Mouse (Mus musculus): Measurements from ENCODE around the gene Fzd1. TPM values are rescaled to one million over a fixed set of nuclear protein-coding genes. Genes with fewer than 3 reads are reported as not detected.
A peak's percentile ranks its signal among the peaks of the same experiment; 100 is the strongest.

The Fzd1 gene
- polyA plus RNA-seq, 1 experiment, result 55.5 TPM

GRCm38 (mm10) chr5:4776495-4776894 lies 18.7 kb upstream of the Fzd1 start:
- H3K4me1 ChIP-seq (ENCODE audit: control insufficient read depth, insufficient read depth, low read length), result no peaks in the 10 kb centered on the region
- no peak overlapping the region for H3K27ac ChIP-seq (ENCODE audit: insufficient read depth, low read length)
- H3K4me3 ChIP-seq (ENCODE audit: insufficient read depth, low read length), result no peak overlapping the region
- TF ChIP-seq POLR2A (IDR thresholded peaks at IDR 0.05; ENCODE audit: low read depth, low read length) (no peak), CTCF (IDR thresholded peaks at IDR 0.05; ENCODE audit: borderline replicate concordance, insufficient read depth, low read length) (no peak)

GRCm38 (mm10) chr5:4773090-4773772 lies 15.4 kb upstream of the Fzd1 start:
- TF ChIP-seq CTCF (IDR thresholded peaks at IDR 0.05; ENCODE audit: borderline replicate concordance, insufficient read depth, low read length) (no peak), POLR2A (IDR thresholded peaks at IDR 0.05; ENCODE audit: low read depth, low read length) (no peak)

GRCm38 (mm10) chr5:4770609-4771008 lies 12.8 kb upstream of the Fzd1 start:
- no peak overlapping the region for H3K27ac ChIP-seq (ENCODE audit: insufficient read depth, low read length)
- no peaks in the 10 kb centered on the region for H3K4me1 ChIP-seq (ENCODE audit: control insufficient read depth, insufficient read depth, low read length)
- no peak for TF ChIP-seq CTCF (IDR thresholded peaks at IDR 0.05; ENCODE audit: borderline replicate concordance, insufficient read depth, low read length)
- TF ChIP-seq POLR2A (IDR thresholded peaks at IDR 0.05; ENCODE audit: low read depth, low read length), result no peak
- H3K4me3 ChIP-seq (ENCODE audit: insufficient read depth, low read length), result no peak overlapping the region

More at GRCm38 (mm10) chr5:4773090-4773772, 15.4 kb upstream of the Fzd1 start:
- Histone ChIP-seq H3K27ac (ENCODE audit: insufficient read depth, low read length) (no peak overlapping the region), H3K4me3 (ENCODE audit: insufficient read depth, low read length) (no peak overlapping the region), H3K4me1 (ENCODE audit: control insufficient read depth, insufficient read depth, low read length) (no peaks in the 10 kb centered on the region)

- Histone ChIP-seq H3K4me3 (ENCODE audit: insufficient read depth, low read length) (no peak overlapping the region), H3K4me1 (ENCODE audit: control insufficient read depth, insufficient read depth, low read length) (no peaks in the 10 kb centered on the region), H3K27ac (ENCODE audit: insufficient read depth, low read length) (no peak overlapping the region)
- TF ChIP-seq POLR2A (IDR thresholded peaks at IDR 0.05; ENCODE audit: low read depth, low read length) (no peak), CTCF (IDR thresholded peaks at IDR 0.05; ENCODE audit: borderline replicate concordance, insufficient read depth, low read length) (no peak)
Measured at GRCm38 (mm10) chr5:4767896-4768295, 10.1 kb upstream of the Fzd1 start.

GRCm38 (mm10) chr5:4766719-4767118 lies 8.9 kb upstream of the Fzd1 start:
- H3K4me3 ChIP-seq (ENCODE audit: insufficient read depth, low read length), result no peak overlapping the region
- TF ChIP-seq CTCF (IDR thresholded peaks at IDR 0.05; ENCODE audit: borderline replicate concordance, insufficient read depth, low read length), result no peak
- no peak for TF ChIP-seq POLR2A (IDR thresholded peaks at IDR 0.05; ENCODE audit: low read depth, low read length)
- no peaks in the 10 kb centered on the region for H3K4me1 ChIP-seq (ENCODE audit: control insufficient read depth, insufficient read depth, low read length)
- H3K27ac ChIP-seq (ENCODE audit: insufficient read depth, low read length), result no peak overlapping the region

- Histone ChIP-seq H3K4me3 (ENCODE audit: insufficient read depth, low read length) (no peak overlapping the region), H3K4me1 (ENCODE audit: control insufficient read depth, insufficient read depth, low read length) (no peaks in the 10 kb centered on the region; the same call in 1 of the 2 replicates), H3K27ac (ENCODE audit: insufficient read depth, low read length) (no peak overlapping the region)
- TF ChIP-seq POLR2A (IDR thresholded peaks at IDR 0.05; ENCODE audit: low read depth, low read length), result no peak
- TF ChIP-seq CTCF (IDR thresholded peaks at IDR 0.05; ENCODE audit: borderline replicate concordance, insufficient read depth, low read length), result no peak
Measured at GRCm38 (mm10) chr5:4761891-4762290, 4.1 kb upstream of the Fzd1 start.

GRCm38 (mm10) chr5:4758331-4759080 lies 671 bp upstream of the Fzd1 start:
- no peak for TF ChIP-seq POLR2A (IDR thresholded peaks at IDR 0.05; ENCODE audit: low read depth, low read length)
- TF ChIP-seq CTCF (IDR thresholded peaks at IDR 0.05; ENCODE audit: borderline replicate concordance, insufficient read depth, low read length), result no peak
- no peaks in the 10 kb centered on the region; the same call in 1 of the 2 replicates for H3K4me1 ChIP-seq (ENCODE audit: control insufficient read depth, insufficient read depth, low read length)
- peak overlapping the region; percentile 56 for H3K4me3 ChIP-seq (ENCODE audit: insufficient read depth, low read length)

GRCm38 (mm10) chr5:4756871-4757711 lies 744 bp downstream of the Fzd1 start:
- TF ChIP-seq CTCF (IDR thresholded peaks at IDR 0.05; ENCODE audit: borderline replicate concordance, insufficient read depth, low read length), result no peak
- peak; percentile 37; the same call in 1 of the 2 replicates for TF ChIP-seq POLR2A (IDR thresholded peaks at IDR 0.05; ENCODE audit: low read depth, low read length)
- Histone ChIP-seq H3K4me3 (ENCODE audit: insufficient read depth, low read length) (peak overlapping the region; percentile 60), H3K27ac (ENCODE audit: insufficient read depth, low read length) (peak overlapping the region; percentile 92), H3K4me1 (ENCODE audit: control insufficient read depth, insufficient read depth, low read length) (no peaks in the 10 kb centered on the region; the same call in 1 of the 2 replicates)

More at GRCm38 (mm10) chr5:4758331-4759080, 671 bp upstream of the Fzd1 start:
- H3K27ac ChIP-seq (ENCODE audit: insufficient read depth, low read length), result peak overlapping the region; percentile 82

- TF ChIP-seq CTCF (IDR thresholded peaks at IDR 0.05; ENCODE audit: borderline replicate concordance, insufficient read depth, low read length) (no peak), POLR2A (IDR thresholded peaks at IDR 0.05; ENCODE audit: low read depth, low read length) (no peak)
- Histone ChIP-seq H3K27ac (ENCODE audit: insufficient read depth, low read length) (no peak overlapping the region), H3K4me3 (ENCODE audit: insufficient read depth, low read length) (peak overlapping the region; percentile 60), H3K4me1 (ENCODE audit: control insufficient read depth, insufficient read depth, low read length) (no peaks in the 10 kb centered on the region; the same call in 1 of the 2 replicates)
Measured at GRCm38 (mm10) chr5:4756001-4756681, 1.7 kb downstream of the Fzd1 start.
